Mouse (Mus musculus) ES-Bruce4 (cell line): ENCODE results near the gene Rassf1.

ENCODE experiments used
- CTCF ChIP-seq: IDR thresholded peaks from one replicate; pipeline ENCODE4 v1.8.1; 2011; ENCODE audit warnings: low read depth, low read length
- EP300 ChIP-seq: IDR thresholded peaks from 2 replicates; pipeline ENCODE4 v1.6.1; 2011; ENCODE audit warnings: low read depth, low read length; ENCODE audit not compliant: insufficient read depth
- POLR2A ChIP-seq: IDR thresholded peaks from one replicate; pipeline ENCODE4 v1.8.1; 2011; ENCODE audit warnings: low read length; ENCODE audit not compliant: insufficient read depth

DNA sequence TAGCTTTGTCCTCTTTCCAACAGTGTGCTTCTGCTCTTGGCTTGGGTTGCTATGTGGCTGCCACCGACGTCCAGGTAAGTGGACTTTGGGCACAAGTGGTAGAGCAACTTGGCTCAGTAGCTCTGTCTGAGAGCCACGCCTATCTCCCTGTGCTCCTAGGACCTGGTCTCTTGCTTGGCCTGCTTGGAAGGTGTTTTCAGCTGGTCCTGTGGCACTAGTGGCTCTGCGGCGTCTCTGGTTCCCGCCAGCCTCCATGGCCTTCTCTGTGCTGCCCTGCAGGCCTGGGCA lies 39.4 kb downstream of the Rassf1 start:
- TF ChIP-seq POLR2A = no peak
- no peak for TF ChIP-seq CTCF
- no peak for TF ChIP-seq EP300
